Mouse (Mus musculus) neural tube, embryonic 14.5 days (tissue): ENCODE results near the gene Dnajb14. TPM values are rescaled to one million over a fixed set of nuclear protein-coding genes. Genes with fewer than 3 reads are reported as not detected.
"Not testable (repeated sequence)": the region's sequence is repeated elsewhere in the genome, so short reads cannot be mapped to it uniquely, and the experiment has no call there.

ENCODE experiments used
- ATAC-seq: fragments of 200-750 bp; cut with Nextera tagmentation; 2 replicates; pipeline ENCODE4 v1.8.0; 2017; ENCODE audit warnings: low read depth, mild to moderate bottlenecking, moderate TSS enrichment, moderate library complexity
- H3K27ac ChIP-seq: fragments of 300-500 bp; sonication (generic); 2 replicates; pipeline ENCODE4 v1.5.1; 2014; ENCODE audit warnings: low read depth, mild to moderate bottlenecking, control low read depth, low read length, moderate library complexity, mixed read lengths
- H3K27me3 ChIP-seq: fragments of 300-500 bp; sonication (generic); 2 replicates; pipeline ENCODE4 v1.6.1; 2014; ENCODE audit warnings: low read length; ENCODE audit not compliant: control insufficient read depth, insufficient read depth
- H3K36me3 ChIP-seq: fragments of 300-500 bp; sonication (generic); 2 replicates; pipeline ENCODE4 v1.6.1; 2014; ENCODE audit warnings: low read length, mixed read lengths; ENCODE audit not compliant: control insufficient read depth, insufficient read depth
- H3K4me1 ChIP-seq: fragments of 300-500 bp; sonication (generic); 2 replicates; pipeline ENCODE4 v1.6.1; 2014; ENCODE audit warnings: low read length; ENCODE audit not compliant: control insufficient read depth, insufficient read depth
- H3K4me2 ChIP-seq: fragments of 300-500 bp; sonication (generic); 2 replicates; pipeline ENCODE4 v1.6.1; 2014; ENCODE audit warnings: mild to moderate bottlenecking, low read depth, low read length, control low read depth
- H3K4me3 ChIP-seq: fragments of 300-500 bp; sonication (generic); 2 replicates; pipeline ENCODE4 v1.5.1; 2014; ENCODE audit warnings: low read depth, low read length, control low read depth, mixed read lengths
- H3K9ac ChIP-seq: fragments of 300-500 bp; sonication (generic); replicated peaks from 2 replicates; pipeline ENCODE4 v1.6.1; 2014; ENCODE audit warnings: low read depth, mild to moderate bottlenecking, control low read depth, low read length, mixed read lengths
- H3K9me3 ChIP-seq: fragments of 300-500 bp; sonication (generic); 2 replicates; pipeline ENCODE4 v1.6.1; 2016; ENCODE audit warnings: low read length; ENCODE audit not compliant: control insufficient read depth
- WGBS: fragments of 180-500 bp; shearing (Covaris S2); extraction: QIAGEN DNeasy Blood & Tissue Kit; methylation state at CpG from one replicate; pipeline ENCODE4 v1.1.7; 2014; 5-methylcytosine and 5-hydroxymethylcytosine counted together
- polyA plus RNA-seq: library from polyadenylated mRNA; unstranded; fragments of >200 nt; fragmentation: Nextera tagmentation; extraction: Ambion mirVana; gene quantifications from 2 replicates; pipeline ENCODE4 v1.2.1, GENCODE M21; 2014

Gene Dnajb14
- polyA plus RNA-seq, 1 experiment from 2014 or later, result 18.7 TPM

- Histone ChIP-seq H3K36me3 (no peaks in the 10 kb centered on the region), H3K4me1 (no peaks in the 10 kb centered on the region)
- WGBS, result 73% methylated on average over 8 of the region's 8 CpGs
Observed at GRCm38 (mm10) chr3:137961736-137962385, 94.4 kb downstream of the Dnajb14 start.

GRCm38 (mm10) chr3:137963508-137963907 lies 96.0 kb downstream of the Dnajb14 start:
- H3K9me3 ChIP-seq, result no peaks in the 10 kb centered on the region
- H3K27ac ChIP-seq, result no peak overlapping the region
- no peaks in the 10 kb centered on the region for H3K4me1 ChIP-seq
- H3K27me3 ChIP-seq, result no peaks in the 10 kb centered on the region
- H3K4me2 ChIP-seq, result no peak overlapping the region
- no peak overlapping the region for H3K4me3 ChIP-seq
- no peaks in the 10 kb centered on the region for H3K36me3 ChIP-seq
- no peak for ATAC-seq
- H3K9ac ChIP-seq, result no peak overlapping the region
- WGBS, result 76% methylated on average over 8 of the region's 8 CpGs

More at GRCm38 (mm10) chr3:137961736-137962385, 94.4 kb downstream of the Dnajb14 start:
- Histone ChIP-seq H3K27me3 (no peaks in the 10 kb centered on the region), H3K9ac (no peak overlapping the region), H3K27ac (no peak overlapping the region), H3K4me2 (no peak overlapping the region), H3K9me3 (no peaks in the 10 kb centered on the region), H3K4me3 (no peak overlapping the region)
- no peak for ATAC-seq

GRCm38 (mm10) chr3:137964014-137964413 lies 96.5 kb downstream of the Dnajb14 start:
- 61% methylated on average over 1 of the region's 1 CpGs for WGBS
- not testable (repeated sequence) for H3K9me3 ChIP-seq, H3K9ac ChIP-seq, H3K36me3 ChIP-seq, H3K4me2 ChIP-seq, H3K27ac ChIP-seq, H3K4me1 ChIP-seq, H3K4me3 ChIP-seq, ATAC-seq, H3K27me3 ChIP-seq

Other genes starting within 250 kb of the Dnajb14 start
- gene Ddit4l, start 246.1 kb upstream of the Dnajb14 start, polyA plus RNA-seq, result 16.0 and 23.5 TPM in 2 replicates
- not detected in 2 replicates for gene Gm21962, start 196.2 kb upstream of the Dnajb14 start, polyA plus RNA-seq
- 673 and 776 TPM in 2 replicates for gene H2afz, start 3.2 kb upstream of the Dnajb14 start, polyA plus RNA-seq
- gene Lamtor3, start 50.8 kb downstream of the Dnajb14 start, polyA plus RNA-seq, result 123 and 132 TPM in 2 replicates
- gene Dapp1, start 113.9 kb downstream of the Dnajb14 start, polyA plus RNA-seq, result 1.6 and 2.0 TPM in 2 replicates
- gene 1110002E22Rik, start 197.4 kb downstream of the Dnajb14 start, polyA plus RNA-seq, result 0.01 and 0.08 TPM in 2 replicates
- gene Gm5105, start 199.7 kb downstream of the Dnajb14 start, polyA plus RNA-seq, result 0.24 TPM in 1 of 2 replicates, not detected in the other